Mouse (Mus musculus) stomach, embryonic 16.5 days (tissue): ENCODE results near the gene Aunip. TPM values are rescaled to one million over a fixed set of nuclear protein-coding genes. Genes with fewer than 3 reads are reported as not detected.

ENCODE experiments used
- ATAC-seq: fragments of 200-750 bp; cut with Nextera tagmentation; 2 replicates; pipeline ENCODE4 v1.8.0; 2017; ENCODE audit warnings: moderate number of reproducible peaks, moderate TSS enrichment; ENCODE audit not compliant: insufficient read depth, low FRiP score
- H3K27ac ChIP-seq: fragments of 300-500 bp; sonication (generic); 2 replicates; pipeline ENCODE4 v1.5.1; 2014; ENCODE audit warnings: low read length
- H3K27me3 ChIP-seq: fragments of 300-500 bp; sonication (generic); 2 replicates; pipeline ENCODE4 v1.6.1; 2014; ENCODE audit warnings: low read length, control low read depth, mixed read lengths; ENCODE audit not compliant: control insufficient read depth, insufficient read depth
- H3K36me3 ChIP-seq: fragments of 300-500 bp; sonication (generic); 2 replicates; pipeline ENCODE4 v1.6.1; 2014; ENCODE audit warnings: low read length; ENCODE audit not compliant: control insufficient read depth, insufficient read depth
- H3K4me1 ChIP-seq: fragments of 300-500 bp; sonication (generic); 2 replicates; pipeline ENCODE4 v1.6.1; 2014; ENCODE audit warnings: low read length, control low read depth, mixed read lengths; ENCODE audit not compliant: control insufficient read depth, insufficient read depth
- H3K4me2 ChIP-seq: fragments of 300-500 bp; sonication (generic); 2 replicates; pipeline ENCODE4 v1.6.1; 2014; ENCODE audit warnings: low read depth, low read length, mixed read lengths
- H3K4me3 ChIP-seq: fragments of 300-500 bp; sonication (generic); replicated peaks from 2 replicates; pipeline ENCODE4 v1.5.1; 2014; ENCODE audit warnings: mild to moderate bottlenecking, low read length
- H3K9ac ChIP-seq: fragments of 300-500 bp; sonication (generic); 2 replicates; pipeline ENCODE4 v1.6.1; 2014; ENCODE audit warnings: low read length
- H3K9me3 ChIP-seq: fragments of 300-500 bp; sonication (generic); replicated peaks from 2 replicates; pipeline ENCODE4 v1.6.1; 2016; ENCODE audit warnings: low read length, control low read depth; ENCODE audit not compliant: control insufficient read depth
- WGBS: fragments of 180-500 bp; shearing (Covaris S2); extraction: QIAGEN DNeasy Blood & Tissue Kit; methylation state at CpG from one replicate; pipeline ENCODE4 v1.1.7; 2014; 5-methylcytosine and 5-hydroxymethylcytosine counted together
- polyA plus RNA-seq: library from polyadenylated mRNA; unstranded; fragments of >200 nt; fragmentation: Nextera tagmentation; extraction: Ambion mirVana; gene quantifications from 2 replicates; pipeline ENCODE4 v1.2.1, GENCODE M21; 2015

The Aunip gene
- polyA plus RNA-seq, 1 experiment from 2014 or later: 11.8 TPM

- Histone ChIP-seq H3K9ac (peak within 1 kb of the TSS; percentile 86), H3K4me2 (peak within 1 kb of the TSS; percentile 94), H3K27ac (peak within 1 kb of the TSS; percentile 85), H3K36me3 (no peaks in the 10 kb centered on the region), H3K9me3 (no peaks in the 10 kb centered on the region), H3K4me3 (peak within 1 kb of the TSS; percentile 81), H3K27me3 (no peaks in the 10 kb centered on the region), H3K4me1 (peaks cover 25% of the 10 kb centered on the region)
- under 1% methylated on average over 68 of the region's 71 CpGs for WGBS
- ATAC-seq: peak; percentile 98
These were observed 24.4 kb downstream of the Aunip start, which contains the start of gene Mtfr1l for GRCm38 (mm10) chr4:134534932-134535786. TSS of gene Mtfr1l (minus strand) at chr4:134535387.

GRCm38 (mm10) chr4:134535787-134536151, 25.0 kb downstream of the Aunip start:
- Histone ChIP-seq H3K4me3 (peak overlapping the region; percentile 81), H3K9ac (peak overlapping the region; percentile 72), H3K27ac (peak overlapping the region; percentile 85), H3K36me3 (no peaks in the 10 kb centered on the region), H3K27me3 (no peaks in the 10 kb centered on the region), H3K4me1 (peaks cover 25% of the 10 kb centered on the region), H3K4me2 (peak overlapping the region; percentile 89), H3K9me3 (no peaks in the 10 kb centered on the region)
- 8% methylated on average over 8 of the region's 8 CpGs for WGBS
- peak; percentile 5; the same call in 1 of the 2 replicates for ATAC-seq

- H3K27ac ChIP-seq: no peak overlapping the region
- H3K27me3 ChIP-seq: no peaks in the 10 kb centered on the region
- H3K9ac ChIP-seq: no peak overlapping the region
- no peak overlapping the region for H3K4me2 ChIP-seq
- ATAC-seq: no peak
- peaks cover 7% of the 10 kb centered on the region; the same call in 1 of the 2 replicates for H3K4me1 ChIP-seq
- H3K4me3 ChIP-seq: no peak overlapping the region
- peaks cover 2% of the 10 kb centered on the region; the same call in 1 of the 2 replicates for H3K36me3 ChIP-seq
- 83% methylated on average over 10 of the region's 10 CpGs for WGBS
- no peaks in the 10 kb centered on the region for H3K9me3 ChIP-seq
These were observed 28.3 kb downstream of the Aunip start for GRCm38 (mm10) chr4:134538997-134539580.

- H3K27ac ChIP-seq: no peak overlapping the region
- no peaks in the 10 kb centered on the region for H3K9me3 ChIP-seq
- H3K4me1 ChIP-seq: peaks cover 7% of the 10 kb centered on the region
- WGBS: 88% methylated on average over 9 of the region's 9 CpGs
- peaks cover 5% of the 10 kb centered on the region; the same call in 1 of the 2 replicates for H3K36me3 ChIP-seq
- no peak overlapping the region for H3K4me2 ChIP-seq
- no peak for ATAC-seq
- no peaks in the 10 kb centered on the region for H3K27me3 ChIP-seq
- H3K9ac ChIP-seq: no peak overlapping the region
- H3K4me3 ChIP-seq: no peak overlapping the region
These were observed 31.9 kb downstream of the Aunip start for GRCm38 (mm10) chr4:134542726-134543125.

- Histone ChIP-seq H3K4me3 (no peak overlapping the region), H3K27me3 (no peaks in the 10 kb centered on the region), H3K9me3 (no peaks in the 10 kb centered on the region), H3K4me2 (no peak overlapping the region), H3K9ac (0 out of 2 replicates have a peak overlapping the region, but pooled peaks have one; percentile 26), H3K27ac (no peak overlapping the region), H3K4me1 (peaks cover 13% of the 10 kb centered on the region), H3K36me3 (peaks cover 5% of the 10 kb centered on the region; the same call in 1 of the 2 replicates)
- WGBS: 8% methylated on average over 5 of the region's 5 CpGs
- ATAC-seq: peak; percentile 64
These were observed 32.5 kb downstream of the Aunip start for GRCm38 (mm10) chr4:134543261-134543660.

GRCm38 (mm10) chr4:134546814-134547705, 36.3 kb downstream of the Aunip start:
- peak; percentile 49; the same call in 1 of the 2 replicates for ATAC-seq
- Histone ChIP-seq H3K4me3 (no peak overlapping the region), H3K4me1 (peaks cover 20% of the 10 kb centered on the region), H3K36me3 (peaks cover 14% of the 10 kb centered on the region), H3K27me3 (no peaks in the 10 kb centered on the region), H3K9ac (peak overlapping the region; percentile 53; the same call in 1 of the 2 replicates), H3K9me3 (peaks cover 11% of the 10 kb centered on the region), H3K4me2 (no peak overlapping the region), H3K27ac (peak overlapping the region; percentile 63; the same call in 1 of the 2 replicates)
- WGBS: 41% methylated on average over 9 of the region's 9 CpGs

- Histone ChIP-seq H3K4me1 (peaks cover 25% of the 10 kb centered on the region), H3K9me3 (peaks cover 11% of the 10 kb centered on the region), H3K27me3 (no peaks in the 10 kb centered on the region), H3K27ac (peak overlapping the region; percentile 63; the same call in 1 of the 2 replicates), H3K9ac (no peak overlapping the region), H3K36me3 (peaks cover 14% of the 10 kb centered on the region), H3K4me3 (no peak overlapping the region), H3K4me2 (no peak overlapping the region)
- no peak for ATAC-seq
- 65% methylated on average over 18 of the region's 18 CpGs for WGBS
These were observed 37.6 kb downstream of the Aunip start for GRCm38 (mm10) chr4:134548169-134548938.

GRCm38 (mm10) chr4:134549899-134550298, 39.1 kb downstream of the Aunip start:
- Histone ChIP-seq H3K36me3 (peaks cover 10% of the 10 kb centered on the region), H3K4me2 (no peak overlapping the region), H3K4me3 (no peak overlapping the region), H3K27ac (no peak overlapping the region), H3K4me1 (peaks cover 25% of the 10 kb centered on the region), H3K27me3 (no peaks in the 10 kb centered on the region), H3K9ac (no peak overlapping the region), H3K9me3 (peaks cover 11% of the 10 kb centered on the region)
- 93% methylated on average over 8 of the region's 8 CpGs for WGBS
- no peak for ATAC-seq
